Mouse (Mus musculus) MEL (cell line): ENCODE data around the gene Nbas. TPM values are rescaled to one million over a fixed set of nuclear protein-coding genes. Genes with fewer than 3 reads are reported as not detected.

Source experiments
- DNase-seq: peaks from one replicate; pipeline ENCODE4 v3.0.0; 2011; ENCODE audit warnings: low read depth, low spot score
- H3K27ac ChIP-seq: 2 replicates; pipeline ENCODE4 v1.5.1; 2012; ENCODE audit warnings: low read depth, mild to moderate bottlenecking, control low read depth, low read length, moderate library complexity; ENCODE audit not compliant: control insufficient read depth
- H3K27me3 ChIP-seq, 2 experiments: fragments of 150-350 bp in 1 of 2; sonication (generic) in 1 of 2; 2 replicates each; pipeline ENCODE4 v1.6.1; 2012; ENCODE audit warnings: low read length in 2 of 2, mild to moderate bottlenecking in 2 of 2, improper control_type of control experiment in 1 of 2, moderate library complexity in 1 of 2; ENCODE audit not compliant: insufficient read depth in 2 of 2, control insufficient read depth in 1 of 2
- H3K36me3 ChIP-seq, 2 experiments: 2 replicates each; pipeline ENCODE4 v1.6.1; 2012 to 2014; ENCODE audit warnings: low read length in 2 of 2, improper control_type of control experiment in 1 of 2, inconsistent platforms in 1 of 2, mild to moderate bottlenecking in 1 of 2; ENCODE audit not compliant: insufficient read depth in 2 of 2, control insufficient read depth in 1 of 2
- H3K4me1 ChIP-seq, 2 experiments: fragments of 150-350 bp in 1 of 2; sonication (generic) in 1 of 2; 2 replicates each; pipeline ENCODE4 v1.6.1; 2012; ENCODE audit warnings: low read length in 2 of 2, improper control_type of control experiment in 1 of 2, mild to moderate bottlenecking in 1 of 2; ENCODE audit not compliant: insufficient read depth in 2 of 2, control insufficient read depth in 1 of 2
- H3K4me3 ChIP-seq, 2 experiments: fragments of 150-350 bp in 1 of 2; sonication (generic) in 1 of 2; 2 replicates each; pipeline ENCODE4 v1.5.1; 2012; ENCODE audit warnings: low read depth in 2 of 2, low read length in 2 of 2, mild to moderate bottlenecking in 2 of 2, moderate library complexity in 2 of 2, control low read depth in 1 of 2, improper control_type of control experiment in 1 of 2; ENCODE audit not compliant: control insufficient read depth in 1 of 2, insufficient read depth in 1 of 2
- H3K79me2 ChIP-seq: 2 replicates; pipeline ENCODE4 v1.6.1; 2012; ENCODE audit warnings: mild to moderate bottlenecking, low read length, moderate library complexity; ENCODE audit not compliant: control insufficient read depth, poor library complexity, insufficient read depth
- H3K9ac ChIP-seq: 2 replicates; pipeline ENCODE4 v1.6.1; 2012; ENCODE audit warnings: low read depth, mild to moderate bottlenecking, control low read depth, low read length, moderate library complexity; ENCODE audit not compliant: control insufficient read depth, poor library complexity, severe bottlenecking
- H3K9me3 ChIP-seq: fragments of 150-350 bp; sonication (generic); replicated peaks from 2 replicates; pipeline ENCODE4 v1.6.1; 2012; ENCODE audit warnings: mild to moderate bottlenecking, low read length, improper control_type of control experiment, moderate library complexity; ENCODE audit not compliant: insufficient read depth
- CHD2 ChIP-seq: IDR thresholded peaks from 2 replicates; pipeline ENCODE4 v1.6.1; 2011; ENCODE audit warnings: low read length, improper control_type of control experiment
- CTCF ChIP-seq, 3 experiments: IDR thresholded peaks in 2 of 3; conservative IDR thresholded peaks in 1 of 3; 2 replicates each; pipeline ENCODE4 v1.5.1; 2011 to 2012; ENCODE audit warnings: low read length in 3 of 3, low read depth in 2 of 3, mild to moderate bottlenecking in 2 of 3, improper control_type of control experiment in 1 of 3, inconsistent platforms in 1 of 3, mixed read lengths in 1 of 3, moderate library complexity in 1 of 3; ENCODE audit not compliant: control insufficient read depth in 1 of 3, insufficient read depth in 1 of 3, poor library complexity in 1 of 3, severe bottlenecking in 1 of 3
- E2F4 ChIP-seq: IDR thresholded peaks from 2 replicates; pipeline ENCODE4 v1.6.1; 2011; ENCODE audit warnings: low read depth, low read length, improper control_type of control experiment, borderline replicate concordance
- ELF1 ChIP-seq: IDR thresholded peaks from 2 replicates; pipeline ENCODE4 v1.6.1; 2014; ENCODE audit warnings: low read depth, mild to moderate bottlenecking, inconsistent platforms, low read length, improper control_type of control experiment, moderate library complexity
- HCFC1 ChIP-seq: IDR thresholded peaks from 2 replicates; pipeline ENCODE4 v1.6.1; 2012; ENCODE audit warnings: low read depth, mild to moderate bottlenecking, inconsistent platforms, low read length, improper control_type of control experiment, moderate library complexity
- KAT2A ChIP-seq: conservative IDR thresholded peaks from 2 replicates; pipeline ENCODE4 v1.6.1; 2012; ENCODE audit warnings: low read depth, low read length, improper control_type of control experiment, inconsistent platforms
- MAX ChIP-seq: IDR thresholded peaks from 2 replicates; pipeline ENCODE4 v1.6.1; 2011; ENCODE audit warnings: low read length, improper control_type of control experiment
- RAD21 ChIP-seq: IDR thresholded peaks from 2 replicates; pipeline ENCODE4 v1.6.1; 2011; ENCODE audit warnings: mild to moderate bottlenecking, low read depth, low read length, improper control_type of control experiment
- TCF12 ChIP-seq: IDR thresholded peaks from 2 replicates; pipeline ENCODE4 v1.6.1; 2014; ENCODE audit warnings: low read depth, mild to moderate bottlenecking, inconsistent platforms, low read length, improper control_type of control experiment, moderate library complexity
- UBTF ChIP-seq: IDR thresholded peaks from 2 replicates; pipeline ENCODE4 v1.6.1; 2012; ENCODE audit warnings: low read depth, mild to moderate bottlenecking, inconsistent platforms, low read length, improper control_type of control experiment, moderate library complexity, borderline replicate concordance; ENCODE audit not compliant: insufficient read depth
- ZMIZ1 ChIP-seq: IDR thresholded peaks from 2 replicates; pipeline ENCODE4 v1.6.1; 2012; ENCODE audit warnings: low read depth, mild to moderate bottlenecking, inconsistent platforms, low read length, improper control_type of control experiment, moderate library complexity
- ZNF384 ChIP-seq: IDR thresholded peaks from 2 replicates; pipeline ENCODE4 v1.6.1; 2012; ENCODE audit warnings: low read depth, mild to moderate bottlenecking, inconsistent platforms, low read length, improper control_type of control experiment
- polyA plus RNA-seq, 2 experiments: library from polyadenylated mRNA; stranded (reverse) in 1 of 2; unstranded in 1 of 2; fragments of >175 nt in 1 of 2; fragments of >200 nt in 1 of 2; gene quantifications; 2 replicates each; pipeline versions ENCODE4 v1.2.1 to v1.2.4; 2012; ENCODE audit warnings: low replicate concordance in 2 of 2, low read depth in 1 of 2; ENCODE audit not compliant: insufficient read length in 2 of 2, insufficient read depth in 1 of 2, missing spikeins in 1 of 2
- total RNA-seq: library from RNA; depleted of rRNA; stranded (reverse); fragments of 300-350 nt; gene quantifications from 2 replicates; pipeline ENCODE4 v1.2.3, GENCODE M21; 2012

Gene Nbas
- total and polyA plus RNA-seq, 3 experiments: 24.2 to 25.7 TPM; not detected in 1

DNA sequence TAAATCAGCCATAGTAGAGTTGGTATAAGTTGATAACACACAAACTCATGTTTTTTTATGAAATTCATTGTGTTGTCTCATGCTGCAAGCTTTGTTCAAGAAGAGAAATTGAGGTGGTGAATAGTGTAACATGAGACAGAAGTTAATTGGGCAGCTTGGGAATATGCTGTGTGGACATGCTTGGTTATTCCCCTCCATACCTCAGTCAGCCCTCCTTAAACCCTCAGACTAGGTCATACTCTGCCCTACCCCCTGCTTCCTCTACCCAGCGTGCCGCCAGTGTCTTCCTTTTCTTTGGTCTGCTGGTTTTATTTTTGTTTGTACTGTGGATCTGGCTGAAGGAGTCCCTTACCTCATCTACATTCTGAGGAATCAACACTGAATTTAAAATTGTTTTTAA is 22.5 kb downstream of the Nbas start:
- Histone ChIP-seq H3K4me1 (no peaks in the 10 kb centered on the region), H3K4me3 (no peak overlapping the region), H3K9me3 (no peaks in the 10 kb centered on the region)
- no peak for TF ChIP-seq CTCF (IDR thresholded peaks at IDR 0.05 in 2 of 3, conservative IDR thresholded peaks at IDR 0.05 in 1 of 3; ENCODE audit: control insufficient read depth in 1 of 3, insufficient read depth in 1 of 3, low read depth in 2 of 3, low read length in 3 of 3, poor library complexity in 1 of 3, severe bottlenecking in 1 of 3)
- no peak for TF ChIP-seq ZNF384
- no peak for TF ChIP-seq ZMIZ1
- no peak for TF ChIP-seq CHD2
- TF ChIP-seq MAX: no peak
- no peak for TF ChIP-seq E2F4
- TF ChIP-seq HCFC1: no peak
- TF ChIP-seq, all 39 proteins: peak for 0
- no peaks in the 10 kb centered on the region for H3K79me2 ChIP-seq
- no peak overlapping the region for H3K9ac ChIP-seq
- DNase-seq: no peak
- no peak overlapping the region for H3K27ac ChIP-seq
- H3K36me3 ChIP-seq: peaks cover 0 to 16% of the 10 kb centered on the region in 2 experiments; a peak in 2 of 4 replicates
- no peaks in the 10 kb centered on the region for H3K27me3 ChIP-seq

- H3K9me3 ChIP-seq: no peaks in the 10 kb centered on the region
- no peak overlapping the region for H3K27ac ChIP-seq
- H3K36me3 ChIP-seq: peaks cover 0 to 13% of the 10 kb centered on the region in 2 experiments; a peak in 2 of 4 replicates
- TF ChIP-seq KAT2A (no peak), CTCF (IDR thresholded peaks at IDR 0.05 in 2 of 3, conservative IDR thresholded peaks at IDR 0.05 in 1 of 3; ENCODE audit: control insufficient read depth in 1 of 3, insufficient read depth in 1 of 3, low read depth in 2 of 3, low read length in 3 of 3, poor library complexity in 1 of 3, severe bottlenecking in 1 of 3) (peak in 1 of 3 experiments; percentile 10; a peak in 1 of 6 replicates), RAD21 (peak; percentile 23)
- H3K9ac ChIP-seq: no peak overlapping the region
- DNase-seq: no peak
- H3K4me3 ChIP-seq: no peak overlapping the region
- H3K79me2 ChIP-seq: no peaks in the 10 kb centered on the region
- no peaks in the 10 kb centered on the region for H3K4me1 ChIP-seq
- no peaks in the 10 kb centered on the region for H3K27me3 ChIP-seq
These were observed 24.5 kb downstream of the Nbas start for GRCm38 (mm10) chr12:13293421-13293881.

- H3K4me1 ChIP-seq: no peaks in the 10 kb centered on the region
- DNase-seq: no peak
- H3K9me3 ChIP-seq: no peaks in the 10 kb centered on the region
- no peaks in the 10 kb centered on the region for H3K27me3 ChIP-seq
- no peak overlapping the region for H3K27ac ChIP-seq
- H3K9ac ChIP-seq: no peak overlapping the region
- no peaks in the 10 kb centered on the region for H3K79me2 ChIP-seq
- H3K36me3 ChIP-seq: peaks cover 0 to 10% of the 10 kb centered on the region in 2 experiments; a peak in 2 of 4 replicates
- TF ChIP-seq UBTF: no peak
- no peak for TF ChIP-seq TCF12
- TF ChIP-seq ELF1: no peak
- TF ChIP-seq E2F4: no peak
- TF ChIP-seq, all 39 proteins: peak for 0
- no peak overlapping the region for H3K4me3 ChIP-seq
These were observed 34.1 kb downstream of the Nbas start for GRCm38 (mm10) chr12:13303037-13303436.
